Mouse (Mus musculus) erythroblast, embryonic 14.5 days (primary cell): ENCODE data around the gene 1700021F05Rik.

Experiments
- GATA1 ChIP-seq: IDR thresholded peaks from 2 replicates; pipeline ENCODE4 v1.6.1; 2012; ENCODE audit warnings: low read length, inconsistent platforms, mixed read lengths
- TAL1 ChIP-seq: IDR thresholded peaks from 3 replicates; pipeline ENCODE4 v1.6.1; 2012; ENCODE audit warnings: low read length, inconsistent platforms, mixed read lengths

- TF ChIP-seq GATA1 (no peak), TAL1 (no peak)
Measured at GRCm38 (mm10) chr10:43540442-43541152, at the start of gene 1700021F05Rik.
